Mouse (Mus musculus): ENCODE data around the gene Ccdc36. TPM values are rescaled to one million over a fixed set of nuclear protein-coding genes. Genes with fewer than 3 reads are reported as not detected.

Gene Ccdc36
- polyA plus RNA-seq, 1 experiment: not detected

DNA sequence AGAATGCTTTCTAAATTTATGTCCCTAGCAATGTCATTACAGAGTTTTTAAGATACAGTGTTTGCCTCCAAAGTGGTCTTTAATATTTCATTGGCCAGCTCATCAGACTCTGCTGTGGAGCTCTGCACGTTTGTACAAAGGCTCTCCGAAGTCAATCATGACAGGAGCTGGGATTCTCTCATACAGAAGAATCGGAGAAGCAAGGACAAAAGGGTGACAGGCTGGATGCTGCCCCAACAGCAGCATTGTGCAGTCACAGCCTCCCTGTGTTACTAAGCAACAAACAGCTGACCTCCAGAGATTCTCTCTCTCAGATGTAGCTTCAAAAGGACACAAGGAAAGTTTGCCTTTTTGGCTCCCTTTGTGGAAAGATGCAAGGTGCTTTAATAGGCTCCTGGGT lies 7.9 kb upstream of the Ccdc36 start, which contains the start of gene BC048562:
TSS of gene BC048562 (plus strand) at position 301 of the 400 bp plus-strand sequence.
- H3K4me3 ChIP-seq (ENCODE audit: extremely low read depth, insufficient read depth, insufficient read length): no peak within 1 kb of the TSS
- no peak within 1 kb of the TSS for H3K27ac ChIP-seq (ENCODE audit: insufficient read depth, low read length)
- no peak for DNase-seq (ENCODE audit: low read depth in 1 of 2, low spot score in 2 of 2)
- H3K36me3 ChIP-seq (ENCODE audit: control insufficient read depth, insufficient read depth, low read length): no peaks in the 10 kb centered on the region
- no peak for TF ChIP-seq POLR2A (IDR thresholded peaks at IDR 0.05; ENCODE audit: low read depth, low read length)
- WGBS: 88% methylated on average over 3 of the region's 3 CpGs
- no peaks in the 10 kb centered on the region for H3K27me3 ChIP-seq (ENCODE audit: control insufficient read depth, insufficient read depth, low read length)
- H3K4me1 ChIP-seq (ENCODE audit: control insufficient read depth, insufficient read depth, insufficient read length): no peaks in the 10 kb centered on the region

DNA sequence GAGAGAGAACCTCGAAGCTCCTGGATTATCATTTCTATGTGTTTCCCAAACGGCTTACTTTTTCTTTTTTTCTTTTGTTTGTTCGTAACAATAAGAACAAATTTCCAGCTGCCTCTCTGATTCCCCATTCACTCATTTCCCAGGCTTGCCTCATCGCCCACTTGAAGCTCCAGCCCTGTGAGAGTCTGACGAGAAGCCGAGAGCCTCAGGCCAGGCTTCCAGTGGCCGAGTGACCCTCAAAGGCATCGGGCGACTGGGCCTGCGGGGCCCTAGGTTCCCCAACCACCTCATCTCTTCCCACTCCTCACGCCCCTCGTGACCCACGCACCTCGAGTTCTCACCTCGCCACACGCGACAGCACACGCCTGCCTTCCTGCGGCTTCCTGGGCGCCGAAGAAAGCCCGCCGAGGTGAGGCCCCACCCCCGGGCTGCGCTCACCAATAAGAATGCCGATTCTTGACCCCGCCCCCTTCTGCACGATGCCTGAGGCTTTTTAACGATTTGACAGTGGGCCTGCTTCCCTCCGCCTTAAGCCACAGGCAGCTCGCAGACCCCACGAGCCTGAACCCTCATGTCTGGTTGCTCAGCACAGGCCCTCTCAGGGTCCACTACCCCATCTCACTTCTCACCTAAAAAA lies 3.3 kb upstream of the Ccdc36 start:
- no peak overlapping the region for H3K4me3 ChIP-seq (ENCODE audit: extremely low read depth, insufficient read depth, insufficient read length)
- DNase-seq (ENCODE audit: low read depth in 1 of 2, low spot score in 2 of 2): no peak
- 66% methylated on average over 32 of the region's 32 CpGs for WGBS

DNA sequence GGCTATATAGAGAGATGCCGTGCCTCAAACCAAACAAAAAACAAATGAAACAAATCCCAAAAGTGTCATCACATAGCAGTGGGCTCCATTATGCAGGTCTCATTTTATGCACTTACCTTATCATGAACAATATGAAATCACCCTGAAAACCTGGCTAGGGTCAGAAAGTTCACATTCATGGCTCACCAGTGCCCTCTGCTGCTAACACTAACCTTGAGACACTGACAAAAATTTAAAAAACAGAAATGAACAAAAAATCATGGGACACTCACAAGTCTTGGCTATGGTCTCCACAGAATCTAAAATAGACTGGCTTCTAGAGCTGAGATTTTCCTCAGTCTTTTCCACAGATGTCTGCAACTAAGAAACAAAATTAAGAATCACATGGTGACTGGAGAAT lies 16.1 kb downstream of the Ccdc36 start:
- DNase-seq (ENCODE audit: low read depth in 1 of 2, low spot score in 2 of 2): peak in 1 of 2 experiments; percentile 5
- 81% methylated on average over 1 of the region's 1 CpGs for WGBS

More for the DNA sequence above, 3.3 kb upstream of the Ccdc36 start:
- Histone ChIP-seq H3K27ac (ENCODE audit: insufficient read depth, low read length) (no peak overlapping the region), H3K4me1 (ENCODE audit: control insufficient read depth, insufficient read depth, insufficient read length) (no peaks in the 10 kb centered on the region), H3K27me3 (ENCODE audit: control insufficient read depth, insufficient read depth, low read length) (no peaks in the 10 kb centered on the region), H3K36me3 (ENCODE audit: control insufficient read depth, insufficient read depth, low read length) (no peaks in the 10 kb centered on the region)
- TF ChIP-seq CTCF (IDR thresholded peaks at IDR 0.05; ENCODE audit: extremely low read depth, insufficient read depth, insufficient read length, insufficient replicate concordance): no peak
- TF ChIP-seq POLR2A (IDR thresholded peaks at IDR 0.05; ENCODE audit: low read depth, low read length): no peak

DNA sequence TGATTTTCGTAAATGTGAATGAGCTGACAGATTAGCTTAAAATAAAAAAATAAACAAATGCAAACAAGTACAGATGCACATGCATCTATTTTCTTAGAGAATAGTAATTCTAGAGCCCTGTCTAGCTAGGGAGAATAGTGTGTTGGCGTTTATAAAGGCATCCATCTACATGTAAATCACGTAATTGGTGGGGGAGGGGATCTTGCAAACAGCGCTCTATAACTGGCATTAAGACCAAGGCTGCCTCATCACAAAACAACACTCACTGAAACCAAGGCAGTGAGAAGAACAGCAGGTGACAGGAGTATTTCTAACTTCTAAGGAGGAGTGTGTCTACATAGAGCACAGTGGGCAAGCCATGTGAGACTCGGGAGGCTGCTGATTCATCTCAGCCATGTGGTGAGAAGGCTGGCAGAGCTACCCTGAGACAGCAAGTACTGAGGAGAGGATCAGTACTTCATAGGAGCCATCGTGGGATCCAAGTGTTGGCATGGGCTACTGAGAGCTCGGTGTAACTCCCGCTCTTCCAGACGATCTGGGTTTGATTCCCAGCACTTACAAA lies 16.8 kb downstream of the Ccdc36 start:
- WGBS: 88% methylated on average over 9 of the region's 9 CpGs
- no peaks in the 10 kb centered on the region for H3K36me3 ChIP-seq (ENCODE audit: control insufficient read depth, insufficient read depth, low read length)
- DNase-seq (ENCODE audit: low read depth in 1 of 2, low spot score in 2 of 2): no peak
- TF ChIP-seq POLR2A (IDR thresholded peaks at IDR 0.05; ENCODE audit: low read depth, low read length) (no peak), CTCF (IDR thresholded peaks at IDR 0.05; ENCODE audit: extremely low read depth, insufficient read depth, insufficient read length, insufficient replicate concordance) (no peak)
- no peaks in the 10 kb centered on the region for H3K27me3 ChIP-seq (ENCODE audit: control insufficient read depth, insufficient read depth, low read length)
- no peak overlapping the region for H3K27ac ChIP-seq (ENCODE audit: insufficient read depth, low read length)
- no peak overlapping the region for H3K4me3 ChIP-seq (ENCODE audit: extremely low read depth, insufficient read depth, insufficient read length)
- no peaks in the 10 kb centered on the region for H3K4me1 ChIP-seq (ENCODE audit: control insufficient read depth, insufficient read depth, insufficient read length)

More for the DNA sequence above, 16.1 kb downstream of the Ccdc36 start:
- H3K36me3 ChIP-seq (ENCODE audit: control insufficient read depth, insufficient read depth, low read length): no peaks in the 10 kb centered on the region
- no peak overlapping the region for H3K27ac ChIP-seq (ENCODE audit: insufficient read depth, low read length)
- TF ChIP-seq CTCF (IDR thresholded peaks at IDR 0.05; ENCODE audit: extremely low read depth, insufficient read depth, insufficient read length, insufficient replicate concordance) (no peak), POLR2A (IDR thresholded peaks at IDR 0.05; ENCODE audit: low read depth, low read length) (no peak)
- H3K4me3 ChIP-seq (ENCODE audit: extremely low read depth, insufficient read depth, insufficient read length): no peak overlapping the region
- no peaks in the 10 kb centered on the region for H3K4me1 ChIP-seq (ENCODE audit: control insufficient read depth, insufficient read depth, insufficient read length)
- H3K27me3 ChIP-seq (ENCODE audit: control insufficient read depth, insufficient read depth, low read length): no peaks in the 10 kb centered on the region

DNA sequence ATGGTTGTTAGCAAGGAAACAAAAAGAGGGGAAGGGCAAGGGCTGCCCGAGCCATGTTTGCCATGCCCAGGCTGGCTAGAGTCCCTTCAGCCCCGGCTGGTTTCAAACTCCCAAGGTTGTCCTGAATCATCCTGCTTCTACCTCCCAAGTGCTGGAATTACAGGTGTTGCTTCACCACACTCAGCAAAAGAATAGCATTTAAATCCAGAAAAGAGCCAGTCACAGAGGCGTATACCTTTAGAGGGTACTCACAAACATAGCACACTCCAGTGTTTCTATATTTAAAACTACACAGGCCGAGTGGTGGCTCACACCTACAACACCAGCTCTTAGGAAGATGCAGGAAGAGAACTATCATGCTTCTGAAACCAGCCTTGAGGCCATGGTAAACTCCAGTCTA lies 18.7 kb downstream of the Ccdc36 start:
- Histone ChIP-seq H3K36me3 (ENCODE audit: control insufficient read depth, insufficient read depth, low read length) (no peaks in the 10 kb centered on the region), H3K4me1 (ENCODE audit: control insufficient read depth, insufficient read depth, insufficient read length) (no peaks in the 10 kb centered on the region), H3K27me3 (ENCODE audit: control insufficient read depth, insufficient read depth, low read length) (no peaks in the 10 kb centered on the region), H3K4me3 (ENCODE audit: extremely low read depth, insufficient read depth, insufficient read length) (no peak overlapping the region), H3K27ac (ENCODE audit: insufficient read depth, low read length) (no peak overlapping the region)
- TF ChIP-seq POLR2A (IDR thresholded peaks at IDR 0.05; ENCODE audit: low read depth, low read length) (no peak), CTCF (IDR thresholded peaks at IDR 0.05; ENCODE audit: extremely low read depth, insufficient read depth, insufficient read length, insufficient replicate concordance) (no peak)
- no peak for DNase-seq (ENCODE audit: low read depth in 1 of 2, low spot score in 2 of 2)
- 90% methylated on average over 4 of the region's 4 CpGs for WGBS

DNA sequence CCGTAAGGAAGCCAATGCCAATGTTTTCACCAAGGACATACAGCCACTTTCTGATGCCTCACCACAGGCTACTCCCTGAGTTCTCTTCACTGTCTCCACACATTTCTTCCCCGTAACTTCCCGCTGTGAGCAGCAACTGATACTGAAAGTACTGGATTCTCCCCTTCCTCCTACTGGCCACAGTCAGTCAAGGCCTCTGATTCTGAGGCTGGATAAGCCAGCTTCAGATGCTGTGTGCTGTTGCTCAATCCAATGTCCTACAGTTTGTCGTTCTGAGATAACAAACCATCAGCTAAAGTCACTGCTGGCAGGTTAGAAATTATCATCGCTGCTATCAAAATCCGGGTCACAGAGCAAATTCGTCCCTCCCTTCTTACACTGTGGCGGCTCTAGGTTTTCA lies 23.8 kb downstream of the Ccdc36 start:
- DNase-seq (ENCODE audit: low read depth in 1 of 2, low spot score in 2 of 2): no peak
- no peaks in the 10 kb centered on the region for H3K36me3 ChIP-seq (ENCODE audit: control insufficient read depth, insufficient read depth, low read length)
- WGBS: 84% methylated on average over 8 of the region's 8 CpGs

DNA sequence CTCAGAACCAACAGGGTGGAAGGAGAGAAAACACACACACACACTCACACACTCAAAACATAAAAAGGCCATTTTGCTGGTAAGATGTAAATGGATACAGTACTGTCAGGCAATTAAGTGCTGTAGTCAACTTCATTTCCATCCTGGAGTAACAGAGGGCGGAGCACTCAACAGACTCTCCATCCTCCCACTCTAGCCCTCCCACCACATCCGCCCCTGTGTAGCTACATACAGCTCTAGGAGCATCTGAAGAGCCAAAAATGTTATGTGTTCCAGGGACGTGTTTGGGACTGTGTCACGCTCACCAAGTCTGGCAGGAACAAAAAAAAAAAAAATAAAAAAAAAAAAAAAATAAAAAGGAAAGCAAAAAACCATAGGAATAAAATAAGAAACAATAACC lies 25.2 kb downstream of the Ccdc36 start:
- Histone ChIP-seq H3K36me3 (ENCODE audit: control insufficient read depth, insufficient read depth, low read length) (no peaks in the 10 kb centered on the region), H3K27ac (ENCODE audit: insufficient read depth, low read length) (no peak overlapping the region), H3K4me1 (ENCODE audit: control insufficient read depth, insufficient read depth, insufficient read length) (no peaks in the 10 kb centered on the region), H3K27me3 (ENCODE audit: control insufficient read depth, insufficient read depth, low read length) (no peaks in the 10 kb centered on the region), H3K4me3 (ENCODE audit: extremely low read depth, insufficient read depth, insufficient read length) (no peak overlapping the region)
- no peak for DNase-seq (ENCODE audit: low read depth in 1 of 2, low spot score in 2 of 2)
- TF ChIP-seq POLR2A (IDR thresholded peaks at IDR 0.05; ENCODE audit: low read depth, low read length): no peak
- no peak for TF ChIP-seq CTCF (IDR thresholded peaks at IDR 0.05; ENCODE audit: extremely low read depth, insufficient read depth, insufficient read length, insufficient replicate concordance)
- WGBS: 86% methylated on average over 4 of the region's 4 CpGs

More for the DNA sequence above, 23.8 kb downstream of the Ccdc36 start:
- TF ChIP-seq POLR2A (IDR thresholded peaks at IDR 0.05; ENCODE audit: low read depth, low read length) (no peak), CTCF (IDR thresholded peaks at IDR 0.05; ENCODE audit: extremely low read depth, insufficient read depth, insufficient read length, insufficient replicate concordance) (no peak)
- Histone ChIP-seq H3K27ac (ENCODE audit: insufficient read depth, low read length) (no peak overlapping the region), H3K27me3 (ENCODE audit: control insufficient read depth, insufficient read depth, low read length) (no peaks in the 10 kb centered on the region), H3K4me3 (ENCODE audit: extremely low read depth, insufficient read depth, insufficient read length) (no peak overlapping the region), H3K4me1 (ENCODE audit: control insufficient read depth, insufficient read depth, insufficient read length) (no peaks in the 10 kb centered on the region)
